Mouse (Mus musculus): ENCODE data around the gene Bmpr1b. TPM values are rescaled to one million over a fixed set of nuclear protein-coding genes. Genes with fewer than 3 reads are reported as not detected.

Bmpr1b gene
- polyA plus RNA-seq, 1 experiment, result not detected

DNA sequence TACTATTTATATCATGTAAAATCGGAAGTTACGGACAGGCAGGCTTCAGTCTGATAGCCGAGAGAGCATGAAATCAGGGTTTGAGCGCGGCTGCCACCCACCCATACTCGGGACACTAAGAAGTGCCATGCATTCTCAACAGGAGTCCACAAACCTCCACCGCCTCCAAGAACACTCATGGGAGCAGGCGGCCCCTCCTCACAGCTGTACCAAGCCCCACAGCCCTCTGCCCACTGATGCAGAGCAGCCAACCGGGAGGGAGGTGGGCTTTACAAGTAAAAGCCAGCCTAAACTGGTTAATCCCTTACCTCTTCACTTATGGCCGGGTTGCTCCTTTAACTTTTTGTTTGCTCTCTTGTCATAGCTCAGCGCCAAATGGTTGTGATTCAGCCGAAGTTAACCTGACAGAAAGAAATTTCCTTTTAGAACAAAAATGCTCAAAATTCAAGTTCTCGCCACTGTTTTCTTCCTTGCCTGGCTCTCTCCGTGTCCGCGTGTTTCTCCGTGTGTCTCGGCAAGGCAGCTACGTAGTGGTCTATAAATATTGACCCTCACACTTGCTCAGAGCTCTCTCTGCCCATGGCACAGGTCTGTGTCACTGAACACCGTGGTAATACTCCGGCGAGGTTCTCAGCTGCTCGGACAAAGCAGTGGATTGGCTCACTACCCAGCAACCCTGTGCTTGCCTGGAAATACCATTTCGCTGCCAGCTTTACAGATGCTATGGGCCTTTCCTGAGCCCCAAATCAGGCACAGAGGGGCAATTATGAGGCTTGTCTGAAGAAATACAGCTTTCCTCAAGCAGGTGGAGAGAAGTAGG lies 187.4 kb downstream of the Bmpr1b start:
- no peaks in the 10 kb centered on the region for H3K4me1 ChIP-seq
- H3K36me3 ChIP-seq (replicated peaks; ENCODE audit: low read length), result no peaks in the 10 kb centered on the region
- TF ChIP-seq FLI1 (IDR thresholded peaks at IDR 0.05; ENCODE audit: low read length), result no peak
- TF ChIP-seq GATA1 (IDR thresholded peaks at IDR 0.05; ENCODE audit: borderline replicate concordance, low read length), result no peak
- no peaks in the 10 kb centered on the region for H3K27me3 ChIP-seq (replicated peaks)
- H3K4me3 ChIP-seq (replicated peaks), result no peak overlapping the region
- H3K9me3 ChIP-seq, result peaks cover 10% of the 10 kb centered on the region

GRCm38 (mm10) chr3:141966244-141966643 lies 203.0 kb downstream of the Bmpr1b start:
- Histone ChIP-seq H3K36me3 (replicated peaks; ENCODE audit: low read length) (no peaks in the 10 kb centered on the region), H3K4me3 (replicated peaks) (no peak overlapping the region), H3K27me3 (replicated peaks) (no peaks in the 10 kb centered on the region), H3K4me1 (no peaks in the 10 kb centered on the region), H3K9me3 (no peaks in the 10 kb centered on the region; the same call in 1 of the 2 replicates)
- TF ChIP-seq GATA1 (IDR thresholded peaks at IDR 0.05; ENCODE audit: borderline replicate concordance, low read length), result no peak
- no peak for TF ChIP-seq FLI1 (IDR thresholded peaks at IDR 0.05; ENCODE audit: low read length)

- Histone ChIP-seq H3K36me3 (replicated peaks; ENCODE audit: low read length) (no peaks in the 10 kb centered on the region), H3K4me1 (no peaks in the 10 kb centered on the region), H3K27me3 (replicated peaks) (no peaks in the 10 kb centered on the region), H3K4me3 (replicated peaks) (no peak overlapping the region), H3K9me3 (no peaks in the 10 kb centered on the region)
- TF ChIP-seq GATA1 (IDR thresholded peaks at IDR 0.05; ENCODE audit: borderline replicate concordance, low read length) (no peak), FLI1 (IDR thresholded peaks at IDR 0.05; ENCODE audit: low read length) (no peak)
These were observed 216.3 kb downstream of the Bmpr1b start for GRCm38 (mm10) chr3:141952931-141953330.

- no peak overlapping the region for H3K4me3 ChIP-seq (replicated peaks)
- H3K4me1 ChIP-seq, result no peaks in the 10 kb centered on the region
- H3K9me3 ChIP-seq, result no peaks in the 10 kb centered on the region
- no peak for TF ChIP-seq FLI1 (IDR thresholded peaks at IDR 0.05; ENCODE audit: low read length)
- no peak for TF ChIP-seq GATA1 (IDR thresholded peaks at IDR 0.05; ENCODE audit: borderline replicate concordance, low read length)
- H3K27me3 ChIP-seq (replicated peaks), result no peaks in the 10 kb centered on the region
- no peaks in the 10 kb centered on the region for H3K36me3 ChIP-seq (replicated peaks; ENCODE audit: low read length)
These were observed 218.6 kb downstream of the Bmpr1b start for GRCm38 (mm10) chr3:141950642-141951041.

- H3K36me3 ChIP-seq (replicated peaks; ENCODE audit: low read length), result no peaks in the 10 kb centered on the region
- no peaks in the 10 kb centered on the region for H3K9me3 ChIP-seq
- no peak overlapping the region for H3K4me3 ChIP-seq (replicated peaks)
- H3K4me1 ChIP-seq, result no peaks in the 10 kb centered on the region
- no peaks in the 10 kb centered on the region for H3K27me3 ChIP-seq (replicated peaks)
- TF ChIP-seq FLI1 (IDR thresholded peaks at IDR 0.05; ENCODE audit: low read length) (no peak), GATA1 (IDR thresholded peaks at IDR 0.05; ENCODE audit: borderline replicate concordance, low read length) (no peak)
These were observed 220.7 kb downstream of the Bmpr1b start for GRCm38 (mm10) chr3:141948506-141948905.

DNA sequence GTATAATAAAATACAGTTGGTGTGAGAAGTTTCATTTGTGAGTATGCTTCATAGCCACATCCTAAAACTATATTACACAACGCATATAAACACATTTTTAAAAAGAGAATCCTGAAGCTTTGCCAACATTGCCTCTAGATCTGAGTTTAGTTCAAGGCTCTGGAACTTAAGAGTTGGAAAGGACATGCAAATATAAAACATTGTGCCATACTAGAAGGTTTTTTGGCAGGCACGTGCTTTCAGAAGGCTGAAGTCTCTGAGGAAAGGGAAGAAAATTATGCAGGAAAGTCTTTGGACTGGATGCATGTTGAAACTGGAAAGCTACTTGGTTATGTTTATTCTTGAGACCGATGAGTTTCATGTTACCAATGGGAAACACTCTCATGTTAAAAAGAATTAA lies 221.1 kb downstream of the Bmpr1b start:
- Histone ChIP-seq H3K36me3 (replicated peaks; ENCODE audit: low read length) (no peaks in the 10 kb centered on the region), H3K27me3 (replicated peaks) (no peaks in the 10 kb centered on the region), H3K9me3 (no peaks in the 10 kb centered on the region), H3K4me1 (no peaks in the 10 kb centered on the region), H3K4me3 (replicated peaks) (no peak overlapping the region)
- no peak for TF ChIP-seq FLI1 (IDR thresholded peaks at IDR 0.05; ENCODE audit: low read length)
- TF ChIP-seq GATA1 (IDR thresholded peaks at IDR 0.05; ENCODE audit: borderline replicate concordance, low read length), result no peak

GRCm38 (mm10) chr3:141946846-141947245 lies 222.4 kb downstream of the Bmpr1b start:
- TF ChIP-seq GATA1 (IDR thresholded peaks at IDR 0.05; ENCODE audit: borderline replicate concordance, low read length), result no peak
- TF ChIP-seq FLI1 (IDR thresholded peaks at IDR 0.05; ENCODE audit: low read length), result no peak
- H3K27me3 ChIP-seq (replicated peaks), result no peaks in the 10 kb centered on the region
- H3K4me3 ChIP-seq (replicated peaks), result no peak overlapping the region
- no peaks in the 10 kb centered on the region for H3K36me3 ChIP-seq (replicated peaks; ENCODE audit: low read length)
- H3K4me1 ChIP-seq, result no peaks in the 10 kb centered on the region
- no peaks in the 10 kb centered on the region for H3K9me3 ChIP-seq

- H3K9me3 ChIP-seq, result no peaks in the 10 kb centered on the region
- H3K4me3 ChIP-seq (replicated peaks), result no peak overlapping the region
- no peaks in the 10 kb centered on the region for H3K27me3 ChIP-seq (replicated peaks)
- TF ChIP-seq GATA1 (IDR thresholded peaks at IDR 0.05; ENCODE audit: borderline replicate concordance, low read length) (no peak), FLI1 (IDR thresholded peaks at IDR 0.05; ENCODE audit: low read length) (no peak)
- no peaks in the 10 kb centered on the region for H3K4me1 ChIP-seq
- H3K36me3 ChIP-seq (replicated peaks; ENCODE audit: low read length), result no peaks in the 10 kb centered on the region
These were observed 225.9 kb downstream of the Bmpr1b start for GRCm38 (mm10) chr3:141943317-141943742.

- no peaks in the 10 kb centered on the region for H3K4me1 ChIP-seq
- TF ChIP-seq FLI1 (IDR thresholded peaks at IDR 0.05; ENCODE audit: low read length) (no peak), GATA1 (IDR thresholded peaks at IDR 0.05; ENCODE audit: borderline replicate concordance, low read length) (no peak)
- H3K36me3 ChIP-seq (replicated peaks; ENCODE audit: low read length), result no peaks in the 10 kb centered on the region
- no peak overlapping the region for H3K4me3 ChIP-seq (replicated peaks)
- peaks cover 3% of the 10 kb centered on the region; the same call in 1 of the 2 replicates for H3K9me3 ChIP-seq
- no peaks in the 10 kb centered on the region for H3K27me3 ChIP-seq (replicated peaks)
These were observed 229.0 kb downstream of the Bmpr1b start for GRCm38 (mm10) chr3:141940207-141940606.

DNA sequence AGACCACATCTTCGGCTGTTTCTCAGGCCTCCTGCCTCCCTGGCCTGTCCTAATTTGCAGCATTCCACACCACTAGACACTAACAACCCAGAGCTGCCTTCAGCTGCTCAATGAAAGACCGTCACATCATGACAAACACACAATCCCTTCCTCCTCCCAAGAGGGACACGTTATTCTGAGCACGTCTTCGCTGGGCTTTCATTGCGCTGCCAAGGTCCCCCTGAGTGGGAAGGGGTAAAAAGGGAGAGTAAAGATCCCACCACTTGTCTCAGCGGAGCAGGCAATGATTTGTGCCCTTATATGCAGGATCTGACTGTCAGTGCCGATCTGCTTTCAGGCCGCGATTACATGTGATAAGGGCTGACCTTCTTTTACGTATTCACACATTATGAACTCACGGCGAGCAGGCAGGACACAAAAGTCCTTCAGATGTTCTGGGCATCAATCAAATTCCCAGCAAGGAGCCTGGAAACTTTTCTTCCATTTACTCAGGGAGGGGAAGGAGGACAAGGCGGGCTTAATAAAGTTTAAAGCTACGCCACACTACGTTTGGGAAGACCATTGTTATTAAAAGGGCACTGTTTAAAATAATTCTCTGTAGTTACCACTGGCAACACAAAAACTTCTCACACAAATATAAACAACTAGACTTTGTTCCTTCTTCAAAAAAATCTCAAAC lies 232.5 kb downstream of the Bmpr1b start:
- Histone ChIP-seq H3K9me3 (peaks cover 3% of the 10 kb centered on the region; the same call in 1 of the 2 replicates), H3K27me3 (replicated peaks) (no peaks in the 10 kb centered on the region), H3K4me1 (no peaks in the 10 kb centered on the region), H3K4me3 (replicated peaks) (no peak overlapping the region), H3K36me3 (replicated peaks; ENCODE audit: low read length) (no peaks in the 10 kb centered on the region)
- no peak for TF ChIP-seq FLI1 (IDR thresholded peaks at IDR 0.05; ENCODE audit: low read length)
- TF ChIP-seq GATA1 (IDR thresholded peaks at IDR 0.05; ENCODE audit: borderline replicate concordance, low read length), result no peak
